Mouse (Mus musculus) NIH3T3 (cell line): ENCODE measurements at regions not wholly inside any gene's neighbourhood (a gene's known extent, or its start where the extent isn't known, plus 50 kb on each side); places are given as distances from the start of the nearest gene placed in this dataset.

Experiments used
- DNase-seq: peaks from one replicate; pipeline ENCODE4 v3.0.0-alpha.2; 2012; ENCODE audit warnings: low read depth

DNA sequence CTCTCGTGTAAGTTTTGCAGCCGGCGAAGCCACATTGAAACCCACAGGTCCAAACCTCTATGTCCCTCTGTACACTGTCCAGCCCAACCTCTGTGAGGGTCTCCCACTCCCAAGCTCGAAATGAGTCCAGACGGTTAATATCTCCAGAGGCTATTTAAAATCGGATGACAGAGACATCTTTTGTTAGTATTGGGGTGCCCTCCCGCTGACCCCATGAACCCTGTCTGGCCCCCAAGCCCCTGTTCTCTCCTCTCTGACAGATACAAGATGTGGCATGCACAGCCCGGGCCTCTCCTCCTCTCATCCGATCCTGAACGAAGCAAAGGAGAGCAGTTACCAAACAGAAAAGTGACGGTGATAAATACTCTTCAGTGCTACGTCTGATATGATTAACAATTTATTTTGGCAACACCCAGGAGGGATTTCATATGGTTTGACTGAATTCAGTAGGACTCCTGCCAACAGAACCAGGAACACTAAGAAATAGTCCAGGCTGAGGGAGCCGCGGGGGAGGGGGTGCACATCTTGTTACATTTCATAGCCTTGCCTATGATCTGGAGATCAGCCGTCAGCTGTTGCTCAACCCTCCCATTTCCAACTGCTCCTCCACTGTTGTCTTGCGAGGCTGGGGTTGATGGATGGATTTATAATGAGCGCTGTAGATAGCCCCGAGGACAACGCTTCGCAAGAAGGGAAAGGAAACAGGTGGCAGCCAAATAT, 266.6 kb upstream of the Klf3 start:
- peak; percentile 99 for DNase-seq

DNA sequence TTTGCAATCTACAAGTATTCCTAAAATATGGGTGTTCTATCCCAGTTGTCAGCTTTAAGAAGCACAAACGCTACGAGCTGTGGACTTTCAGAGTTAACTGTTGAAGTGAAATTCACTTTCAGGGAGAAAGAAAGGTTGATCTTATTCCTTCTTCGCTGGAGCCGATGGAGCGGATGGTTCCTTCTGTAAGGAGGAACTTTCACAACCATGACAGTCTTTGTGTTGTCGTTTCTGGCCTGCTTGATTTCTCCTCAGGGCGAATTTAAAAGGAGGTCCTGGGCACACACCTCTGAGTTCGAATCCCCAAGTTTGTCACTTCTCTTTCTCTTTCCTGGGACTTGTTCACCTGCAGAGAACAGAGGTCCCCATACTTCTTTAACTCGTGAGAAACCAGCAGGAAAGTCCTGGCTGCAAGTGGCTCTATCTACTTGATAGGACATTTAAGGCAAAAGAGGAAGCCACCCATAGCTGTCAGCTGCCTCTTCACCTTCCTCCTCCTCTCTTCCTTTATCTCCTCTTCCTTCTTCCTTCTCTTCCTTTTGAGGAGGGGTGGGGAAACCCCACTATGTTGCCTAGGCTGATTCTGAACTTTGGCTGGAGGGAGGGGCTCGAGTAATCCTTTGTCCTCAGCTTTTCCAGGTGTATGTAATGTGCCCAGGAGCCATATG, 265.9 kb upstream of the Klf3 start:
- no peak for DNase-seq

- DNase-seq, result peak; percentile 25
Observed at GRCm38 (mm10) chr5:64541765-64542164, 261.4 kb upstream of the Klf3 start.

GRCm38 (mm10) chr5:64555931-64556330, 247.3 kb upstream of the Klf3 start:
- no peak for DNase-seq

DNA sequence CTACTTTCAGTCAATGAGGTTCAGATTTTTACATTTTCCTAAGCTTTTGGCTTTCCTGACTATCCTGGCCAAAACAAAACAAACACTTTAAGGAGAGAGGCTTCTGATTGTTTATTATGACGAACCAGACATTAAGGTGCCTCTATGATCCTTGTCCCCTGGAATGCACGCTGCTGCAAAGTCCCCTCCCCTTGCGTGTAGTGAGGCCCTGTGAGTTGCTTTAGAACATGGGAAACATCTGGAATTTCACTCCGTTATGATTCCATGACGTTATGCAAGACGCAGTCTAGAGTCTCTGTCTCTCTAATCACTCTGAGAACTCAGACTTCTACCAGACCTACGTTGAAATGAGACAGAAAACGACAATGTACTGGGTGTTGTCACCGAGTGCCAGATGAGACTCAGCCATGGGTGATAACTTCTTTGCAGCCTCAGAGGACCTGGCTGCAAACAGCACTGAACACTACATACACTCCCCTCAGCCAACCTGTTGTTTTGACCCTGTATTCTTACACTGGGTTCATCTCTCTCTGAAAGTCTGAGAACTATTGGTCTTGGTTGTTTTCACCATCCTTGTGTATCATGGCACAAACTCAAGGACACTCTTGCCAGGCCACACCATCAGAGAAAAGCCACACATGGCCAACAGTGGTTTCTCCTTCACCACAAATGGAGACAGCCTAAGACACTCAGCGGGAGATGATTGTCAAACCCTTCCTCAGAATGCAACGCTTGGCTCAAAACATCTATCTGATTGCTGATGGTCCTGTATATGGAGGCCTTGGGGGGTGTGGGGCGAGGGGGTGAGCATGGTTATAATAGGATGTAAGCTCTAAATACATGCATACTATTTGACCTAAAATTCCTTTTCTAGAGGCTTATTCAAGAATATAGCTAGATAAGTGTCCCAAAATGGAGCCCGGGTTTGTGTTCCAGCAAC, 236.5 kb upstream of the Klf3 start:
- DNase-seq, result peak; percentile 44

- no peak for DNase-seq
Observed at GRCm38 (mm10) chr5:64567813-64568212, 235.4 kb upstream of the Klf3 start.

DNA sequence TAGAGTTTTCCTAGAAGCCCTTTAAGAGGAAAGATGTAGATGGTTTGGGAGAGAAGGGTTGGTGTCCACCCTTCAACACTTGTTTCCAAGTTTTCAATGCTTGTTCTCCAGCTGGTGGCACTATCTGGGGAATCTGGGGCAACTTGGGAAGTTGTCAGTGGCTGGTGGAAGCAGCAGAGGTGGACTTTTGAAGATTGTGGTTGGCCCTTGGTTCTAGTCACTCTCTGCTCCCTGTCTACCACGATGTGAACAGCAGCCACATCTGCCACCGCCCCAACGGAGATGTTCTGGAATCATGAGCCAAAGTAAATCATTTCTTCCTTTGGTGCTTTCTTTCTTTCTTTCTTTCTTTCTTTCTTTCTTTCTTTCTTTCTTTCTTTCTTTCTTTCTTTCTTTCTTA, 234.9 kb upstream of the Klf3 start:
- DNase-seq, result no peak

DNA sequence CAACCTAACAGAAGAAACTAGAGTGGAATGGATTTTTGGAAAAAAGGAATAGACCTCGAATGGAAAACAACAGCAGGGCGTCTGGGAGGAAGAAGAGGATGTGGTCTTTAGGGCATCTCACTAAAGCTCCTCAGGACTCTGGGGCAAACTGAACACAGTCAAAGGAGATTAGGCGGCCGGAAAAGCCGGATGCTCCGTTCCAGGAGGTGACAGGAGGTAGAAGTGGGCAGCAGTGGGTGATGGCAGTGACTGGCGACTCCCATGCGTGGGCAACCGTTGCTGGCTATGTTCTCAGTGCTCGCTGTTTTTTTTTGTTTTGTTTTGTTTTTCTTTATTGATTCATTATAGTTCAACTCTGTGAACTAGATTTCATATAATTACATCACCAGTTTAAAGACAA, 228.8 kb upstream of the Klf3 start:
- DNase-seq, result no peak

DNA sequence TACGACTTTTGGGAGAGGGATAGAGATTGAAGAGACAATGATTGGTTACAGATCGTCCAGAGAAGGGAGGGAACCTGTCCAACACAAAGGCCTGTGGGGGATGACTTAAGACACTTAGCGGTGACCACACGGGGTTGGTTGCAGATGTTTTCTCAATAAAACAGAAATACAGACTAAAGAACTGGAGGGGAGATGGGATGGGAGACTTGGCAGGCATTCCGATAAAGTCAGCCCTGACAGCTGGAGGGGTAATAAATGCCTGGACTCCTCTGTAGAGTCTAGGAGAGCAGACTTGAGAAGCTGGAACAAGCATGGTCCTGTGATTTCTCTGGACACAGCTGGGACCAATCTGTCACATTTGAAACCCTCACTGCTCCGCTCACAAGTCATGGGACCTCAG, 227.3 kb upstream of the Klf3 start:
- DNase-seq, result peak; percentile 25

DNA sequence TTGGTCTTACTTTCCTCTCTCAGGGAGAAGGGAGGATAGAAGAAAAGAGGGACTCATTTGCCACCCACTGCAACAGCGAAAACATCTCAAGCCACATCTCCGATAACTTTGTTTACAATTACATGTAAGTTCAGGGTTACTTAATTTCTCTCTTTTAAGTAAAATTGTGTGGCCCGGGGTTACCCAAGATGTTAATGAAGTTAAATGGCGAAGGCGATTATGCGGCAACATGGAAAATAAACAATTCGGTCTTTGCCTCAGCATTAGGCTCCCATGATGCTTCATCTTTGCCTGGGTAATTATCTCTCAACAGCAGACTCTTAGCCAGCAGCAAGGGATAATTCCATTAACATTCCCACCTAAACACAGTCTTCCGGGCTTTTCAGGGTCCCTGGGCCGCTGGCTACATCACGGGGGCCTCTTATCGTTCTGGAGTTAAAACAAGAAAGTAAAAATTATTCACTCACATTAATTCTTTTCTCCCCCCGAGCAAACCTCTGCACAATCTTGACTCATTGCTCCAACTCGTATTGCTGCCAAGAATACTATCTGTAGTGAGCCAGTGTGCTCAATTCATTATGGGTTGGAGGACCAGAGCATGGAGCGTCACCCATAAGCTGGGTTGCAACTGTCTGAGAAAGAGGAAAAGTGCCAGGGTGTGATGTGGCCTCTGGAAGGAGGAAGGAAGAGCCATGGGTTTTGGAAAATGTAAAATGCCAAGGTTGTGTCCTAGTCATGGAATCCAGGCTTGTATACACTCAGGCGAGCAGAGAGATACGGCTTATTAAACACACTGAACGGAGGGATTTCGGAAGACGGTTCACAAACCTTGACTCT, 226.5 kb upstream of the Klf3 start:
- DNase-seq, result no peak

GRCm38 (mm10) chr5:64577424-64577823, 225.8 kb upstream of the Klf3 start:
- no peak for DNase-seq

- no peak for DNase-seq
Observed at GRCm38 (mm10) chr5:64578536-64578935, 224.7 kb upstream of the Klf3 start.

DNA sequence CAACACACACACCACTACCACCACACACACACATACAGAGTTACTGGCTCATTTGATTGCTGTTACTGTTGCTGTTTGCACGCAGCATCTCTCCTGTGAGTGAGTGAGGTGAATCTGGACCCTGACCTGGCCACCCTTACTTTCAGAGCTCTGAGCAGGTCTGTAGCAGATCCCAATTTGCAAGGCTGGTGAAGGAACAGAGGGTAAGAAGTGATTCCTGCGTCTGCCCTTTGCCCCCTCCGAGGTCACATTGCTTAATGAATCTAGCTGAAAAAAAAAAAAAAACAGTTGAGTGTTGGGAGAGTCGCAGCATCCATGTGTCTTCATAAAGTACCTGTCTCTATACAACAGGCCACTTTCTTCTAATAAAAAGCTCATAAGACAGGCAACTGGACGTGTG, 224.1 kb upstream of the Klf3 start:
- DNase-seq, result no peak

DNA sequence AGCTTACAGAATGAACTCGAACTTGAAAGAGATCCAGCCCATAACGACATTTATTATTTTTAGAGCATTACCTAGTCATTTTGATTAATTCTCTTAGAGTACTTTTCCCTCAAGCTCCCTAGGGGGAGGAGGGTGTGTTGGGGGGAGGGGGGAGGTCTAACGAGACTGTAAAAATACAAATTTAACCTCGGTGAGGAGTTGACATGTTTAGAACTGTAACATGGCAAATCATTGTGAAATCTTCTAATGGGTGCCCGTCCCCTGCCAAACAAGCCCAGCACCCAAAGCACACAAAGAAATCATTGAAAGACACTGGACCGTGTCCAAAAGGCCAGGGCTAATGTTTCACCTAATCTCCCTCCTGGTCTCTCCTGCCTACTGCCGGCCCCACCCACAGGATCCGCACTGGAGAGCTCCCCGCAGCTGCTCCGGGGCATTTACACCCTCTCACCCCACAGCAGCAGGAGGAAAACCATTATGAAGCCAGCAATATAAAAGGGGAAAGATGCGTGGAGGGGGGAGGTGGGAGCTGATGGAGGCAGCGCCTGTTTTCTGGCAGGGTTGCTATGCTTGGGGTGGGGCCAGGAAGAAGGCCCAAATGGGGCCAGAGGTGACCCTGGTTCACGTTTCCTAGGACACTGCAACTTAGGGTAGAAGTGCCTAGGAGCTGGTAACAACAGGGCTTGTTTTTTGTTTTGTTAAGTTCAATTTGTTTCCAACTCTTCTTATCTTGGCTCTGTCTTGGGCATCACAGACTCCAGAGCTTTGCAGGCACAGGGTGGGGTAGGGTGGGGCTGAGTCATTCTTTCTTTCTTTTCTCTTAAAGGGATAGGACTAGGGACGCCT, 223.5 kb upstream of the Klf3 start:
- peak; percentile 98 for DNase-seq

DNA sequence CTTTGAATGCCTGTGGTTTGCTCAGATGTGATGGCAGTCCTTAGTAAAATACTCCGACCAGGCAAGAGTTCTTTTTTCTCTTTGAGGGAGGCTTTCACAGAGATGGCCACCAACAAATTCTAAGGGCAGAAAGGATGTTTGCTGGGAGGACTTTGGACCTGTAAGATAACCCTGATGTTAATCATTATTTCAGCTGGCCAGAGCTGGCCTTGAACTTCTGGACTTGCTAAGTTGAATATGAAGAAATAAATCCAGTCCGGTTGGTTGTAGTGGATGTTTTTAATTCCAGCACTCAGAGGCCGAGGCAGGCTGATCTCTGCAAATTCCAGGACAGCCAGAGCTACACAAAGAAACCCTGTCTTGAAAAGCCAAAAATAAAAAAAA, 222.9 kb upstream of the Klf3 start:
- no peak for DNase-seq

DNA sequence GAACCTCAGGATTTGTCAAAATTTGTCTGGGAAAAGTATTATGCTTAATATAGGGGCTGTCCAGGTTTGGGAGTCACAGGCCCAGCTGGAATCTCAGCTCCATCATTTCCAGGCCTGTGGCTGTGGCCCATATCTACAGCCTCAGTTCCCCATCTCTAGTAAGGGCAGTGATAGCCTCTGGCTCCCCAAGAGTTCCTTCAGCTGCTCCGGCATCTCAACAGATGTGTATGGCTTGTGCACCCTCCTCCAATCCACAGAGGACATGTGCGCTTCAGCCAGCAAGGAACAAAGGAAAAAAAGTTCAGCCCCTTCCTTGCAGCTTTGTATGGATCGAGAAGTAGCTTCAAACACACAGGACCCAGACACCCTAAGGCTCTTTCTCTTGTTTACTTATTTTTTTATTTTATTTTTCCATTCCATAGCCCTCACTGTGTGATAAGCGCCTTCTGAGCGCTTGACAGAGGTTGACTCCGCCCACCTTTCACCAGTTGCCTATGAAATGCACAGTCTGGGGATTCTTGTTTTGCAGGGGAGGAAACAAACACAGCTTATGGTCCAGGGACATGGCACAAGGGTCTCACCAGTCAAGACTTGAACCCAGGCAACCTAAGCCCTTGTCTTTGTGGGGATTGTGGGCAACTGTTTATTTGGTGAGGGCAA, 222.3 kb upstream of the Klf3 start:
- DNase-seq, result no peak

DNA sequence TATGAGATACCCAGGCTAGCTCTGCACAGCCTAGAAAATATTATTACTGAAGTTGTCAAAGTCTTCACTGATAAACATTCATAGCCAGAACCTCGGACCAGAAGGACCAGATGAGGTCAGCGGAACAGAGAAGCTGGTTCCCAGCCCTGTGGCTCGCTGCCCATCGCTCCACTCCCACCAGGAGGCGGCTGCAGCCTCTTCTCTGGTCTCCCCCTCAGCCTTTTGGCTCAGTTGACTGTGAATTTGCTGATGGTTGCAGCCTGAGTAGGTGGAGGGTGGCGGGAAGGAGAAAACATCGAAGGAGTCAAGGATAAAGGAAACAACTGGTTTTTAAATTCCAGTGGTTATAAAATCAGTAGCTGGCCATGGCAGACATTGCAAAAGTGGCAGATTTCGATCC, 221.7 kb upstream of the Klf3 start:
- peak; percentile 39 for DNase-seq

DNA sequence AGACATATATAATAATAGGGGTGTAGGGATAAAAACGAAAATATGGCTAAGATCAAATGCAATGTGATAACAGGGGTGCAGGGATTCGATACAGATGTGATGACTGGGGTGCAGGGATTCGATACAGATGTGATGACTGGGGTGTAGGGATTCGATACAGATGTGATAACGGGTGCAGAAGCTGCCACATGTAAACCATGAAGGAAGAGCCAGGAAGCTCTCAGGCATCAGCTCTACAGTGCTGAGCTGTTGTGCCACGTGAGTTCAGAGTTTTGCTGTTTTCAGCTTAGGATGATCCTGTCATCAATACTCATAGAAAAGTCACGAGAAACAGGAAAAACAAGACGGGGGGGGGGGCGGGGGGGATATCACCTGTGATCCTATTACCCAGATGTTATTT, 221.2 kb upstream of the Klf3 start:
- DNase-seq, result no peak

GRCm38 (mm10) chr5:64584308-64584707, 218.9 kb upstream of the Klf3 start:
- no peak for DNase-seq

DNA sequence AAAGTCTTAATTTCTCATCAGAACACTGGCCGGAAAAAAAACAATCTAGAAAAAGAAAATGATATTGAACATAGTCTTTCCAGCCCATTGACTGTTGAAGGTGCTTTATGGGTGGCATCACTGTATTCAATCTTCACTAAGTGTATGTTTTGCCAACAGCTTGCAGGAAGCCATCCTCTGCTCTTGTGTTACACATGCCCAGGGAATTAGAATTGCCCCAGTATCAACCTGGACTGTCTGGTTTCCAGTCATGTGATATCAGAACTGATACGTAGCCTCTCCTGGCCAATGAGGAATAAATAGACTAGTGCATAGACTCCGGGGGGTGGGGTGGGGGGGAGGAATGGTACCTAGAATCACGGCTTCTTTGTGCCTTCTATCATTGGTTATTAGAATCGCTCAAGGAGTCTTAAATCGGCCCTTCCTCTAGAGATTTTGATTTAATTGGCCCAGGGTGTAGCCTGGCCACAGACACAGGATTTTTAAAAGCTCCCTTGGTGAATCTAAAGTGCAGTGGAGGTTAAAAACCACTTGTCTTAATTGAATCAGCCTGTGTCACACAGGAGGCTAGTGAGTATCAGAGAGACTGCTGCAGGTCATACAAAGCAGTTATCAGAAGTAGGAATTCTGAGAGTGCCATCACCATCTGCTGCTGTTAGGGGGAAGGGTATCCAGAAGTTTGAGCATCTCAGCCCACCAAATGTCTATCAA, 218.0 kb upstream of the Klf3 start:
- no peak for DNase-seq
